Mouse (Mus musculus) liver, adult 2 months (tissue): Measurements from ENCODE around the gene Wdr48. TPM values are rescaled to one million over a fixed set of nuclear protein-coding genes. Genes with fewer than 3 reads are reported as not detected.

ENCODE experiments used
- DNase-seq: peaks from one replicate; pipeline ENCODE4 v3.0.0-alpha.2; 2011; ENCODE audit warnings: low read depth, low spot score; ENCODE audit errors: extremely low read depth
- H3K27ac ChIP-seq: fragments of 200-500 bp; replicated peaks from 2 replicates; pipeline ENCODE4 v1.5.1; 2012; ENCODE audit warnings: low read depth, mild to moderate bottlenecking, control low read depth, inconsistent platforms, low read length; ENCODE audit not compliant: insufficient read depth
- H3K27me3 ChIP-seq: fragments of 200-500 bp; 2 replicates; pipeline ENCODE4 v1.6.1; 2012; ENCODE audit warnings: mild to moderate bottlenecking, moderate library complexity, low read length, inconsistent platforms; ENCODE audit not compliant: control insufficient read depth, insufficient read depth
- H3K36me3 ChIP-seq: fragments of 200-500 bp; 2 replicates; pipeline ENCODE4 v1.6.1; 2012; ENCODE audit warnings: low read length, inconsistent platforms; ENCODE audit not compliant: control insufficient read depth, insufficient read depth
- H3K4me1 ChIP-seq: fragments of 200-500 bp; 2 replicates; pipeline ENCODE4 v1.6.1; 2011; ENCODE audit warnings: low read length; ENCODE audit not compliant: control insufficient read depth, insufficient read depth
- H3K4me3 ChIP-seq: fragments of 200-500 bp; 2 replicates; pipeline ENCODE4 v1.5.1; 2011; ENCODE audit warnings: low read depth, mild to moderate bottlenecking, control low read depth, low read length, moderate library complexity; ENCODE audit not compliant: insufficient read depth
- H3K79me2 ChIP-seq: fragments of 200-500 bp; 2 replicates; pipeline ENCODE4 v1.6.1; 2012; ENCODE audit warnings: inconsistent platforms, mild to moderate bottlenecking, low read length, moderate library complexity; ENCODE audit not compliant: control insufficient read depth, insufficient read depth
- H3K9ac ChIP-seq: fragments of 200-500 bp; 2 replicates; pipeline ENCODE4 v1.6.1; 2012; ENCODE audit warnings: low read depth, mild to moderate bottlenecking, control low read depth, inconsistent platforms, low read length
- CTCF ChIP-seq: fragments of 200-500 bp; IDR thresholded peaks from 2 replicates; pipeline ENCODE4 v1.5.1; 2011; ENCODE audit warnings: low read depth, low read length, control low read depth
- POLR2A ChIP-seq: fragments of 200-500 bp; IDR thresholded peaks from 2 replicates; pipeline ENCODE4 v1.6.1; 2011; ENCODE audit warnings: low read length, control low read depth; ENCODE audit not compliant: insufficient read depth; ENCODE audit errors: extremely low read depth
- WGBS: fragments of 180-500 bp; shearing (Covaris S2); methylation state at CpG from one replicate; pipeline ENCODE4 v1.1.7; 2018; 5-methylcytosine and 5-hydroxymethylcytosine counted together
- polyA plus RNA-seq: library from polyadenylated mRNA; depleted of rRNA; stranded (reverse); fragments of >200 nt; gene quantifications from 2 replicates; pipeline ENCODE4 v1.2.3, GENCODE M21; 2012; rRNA removed
- total RNA-seq: library from RNA; depleted of rRNA; stranded (reverse); fragments of >200 nt; gene quantifications from 2 replicates; pipeline ENCODE4 v1.2.3, GENCODE M21; 2014; rRNA removed

The Wdr48 gene
- total RNA-seq: 23.3 and 24.5 TPM in 2 replicates
- 12.5 and 13.3 TPM in 2 replicates for polyA plus RNA-seq

DNA sequence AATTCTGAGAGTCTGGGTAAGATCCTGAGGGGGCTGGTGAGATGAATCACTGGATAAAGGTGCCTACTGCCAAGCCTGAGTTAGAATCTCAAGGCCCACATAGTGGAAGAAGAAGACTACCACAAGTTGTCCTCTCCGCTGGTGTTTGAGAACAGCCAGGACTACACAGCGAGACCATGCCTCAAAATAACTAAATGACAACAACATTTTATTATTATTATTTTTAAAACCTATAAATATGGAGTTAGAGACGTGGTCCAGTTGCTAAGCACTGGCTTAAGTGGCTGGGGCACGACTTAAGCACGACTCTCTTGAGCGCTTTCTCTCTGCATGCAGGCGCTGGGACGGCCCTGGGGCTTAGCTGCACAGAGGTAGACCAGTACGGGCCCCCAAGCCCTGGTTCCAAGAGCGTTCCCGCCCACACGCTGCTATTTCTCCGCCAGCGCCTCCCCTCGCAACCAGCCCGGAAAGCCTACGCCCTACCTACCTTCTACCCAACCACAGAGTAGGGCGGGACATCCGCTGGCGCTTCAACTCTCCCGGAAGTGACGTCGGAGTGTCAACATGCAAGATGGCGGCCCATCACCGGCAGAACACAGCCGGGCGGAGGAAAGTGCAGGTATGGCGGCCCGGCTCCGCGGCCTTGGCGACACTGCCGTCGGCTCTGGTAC, at the start of gene Wdr48:
TSS of gene Wdr48 (plus strand) at position 540 of the 671 bp plus-strand sequence.
- WGBS: 4% methylated on average over 34 of the region's 34 CpGs
- TF ChIP-seq CTCF: no peak
- peak; percentile 48; the same call in 1 of the 2 replicates for TF ChIP-seq POLR2A
- Histone ChIP-seq H3K4me1 (peaks cover 8% of the 10 kb centered on the region), H3K4me3 (peak within 1 kb of the TSS; percentile 85), H3K79me2 (peaks cover 29% of the 10 kb centered on the region; the same call in 1 of the 2 replicates), H3K9ac (peak within 1 kb of the TSS; percentile 84), H3K27me3 (no peaks in the 10 kb centered on the region), H3K36me3 (no peaks in the 10 kb centered on the region; the same call in 1 of the 2 replicates), H3K27ac (peak within 1 kb of the TSS; percentile 59)
- peak; percentile 91 for DNase-seq

DNA sequence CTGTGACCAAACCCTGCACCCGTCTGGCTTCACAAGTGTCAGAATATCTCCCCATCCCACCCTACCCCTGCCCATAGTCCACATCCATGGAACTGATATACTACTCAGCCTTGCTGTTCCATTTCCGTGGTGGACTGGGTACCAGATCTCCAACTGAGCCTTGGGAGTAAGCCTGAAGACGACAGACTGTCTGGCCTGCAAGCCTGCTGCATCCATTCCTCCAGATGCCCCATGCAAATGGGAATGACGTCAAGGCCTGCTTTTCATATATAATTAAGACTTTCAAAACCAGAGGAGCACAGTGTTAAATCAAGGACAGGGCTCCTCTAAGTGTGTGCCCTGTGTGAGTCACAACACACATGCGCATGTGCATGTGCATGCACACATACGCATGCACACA, 47.5 kb upstream of the Wdr48 start:
- Histone ChIP-seq H3K36me3 (no peaks in the 10 kb centered on the region), H3K4me1 (peaks cover 2% of the 10 kb centered on the region), H3K9ac (no peak overlapping the region), H3K4me3 (no peak overlapping the region), H3K79me2 (no peaks in the 10 kb centered on the region), H3K27ac (no peak overlapping the region), H3K27me3 (no peaks in the 10 kb centered on the region)
- no peak for DNase-seq
- WGBS: 83% methylated on average over 6 of the region's 6 CpGs
- TF ChIP-seq CTCF: no peak
- TF ChIP-seq POLR2A: no peak

DNA sequence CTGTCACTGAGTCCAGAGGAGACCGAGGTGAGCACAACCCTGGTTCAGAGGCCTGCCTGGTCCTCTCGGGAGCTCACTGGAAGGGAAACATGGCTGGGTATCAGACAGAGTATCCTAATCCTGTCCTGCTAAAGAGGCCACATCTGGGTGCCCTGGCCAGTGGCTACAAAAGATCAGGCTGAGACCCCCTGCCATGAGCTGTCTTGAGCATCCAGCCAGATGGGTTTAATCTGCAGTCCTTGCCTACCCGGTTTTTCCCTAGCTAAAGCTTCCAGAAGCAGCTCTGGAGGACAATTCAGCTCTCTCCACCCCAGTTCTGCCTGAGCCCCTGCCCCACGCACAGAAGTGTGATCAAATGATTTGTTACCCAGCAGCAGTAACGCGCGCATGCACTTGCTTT, 46.0 kb upstream of the Wdr48 start:
- Histone ChIP-seq H3K79me2 (no peaks in the 10 kb centered on the region), H3K27me3 (no peaks in the 10 kb centered on the region), H3K36me3 (no peaks in the 10 kb centered on the region), H3K4me1 (no peaks in the 10 kb centered on the region), H3K4me3 (no peak overlapping the region), H3K9ac (no peak overlapping the region), H3K27ac (no peak overlapping the region)
- no peak for TF ChIP-seq CTCF
- TF ChIP-seq POLR2A: no peak
- DNase-seq: no peak
- WGBS: 76% methylated on average over 7 of the region's 7 CpGs

DNA sequence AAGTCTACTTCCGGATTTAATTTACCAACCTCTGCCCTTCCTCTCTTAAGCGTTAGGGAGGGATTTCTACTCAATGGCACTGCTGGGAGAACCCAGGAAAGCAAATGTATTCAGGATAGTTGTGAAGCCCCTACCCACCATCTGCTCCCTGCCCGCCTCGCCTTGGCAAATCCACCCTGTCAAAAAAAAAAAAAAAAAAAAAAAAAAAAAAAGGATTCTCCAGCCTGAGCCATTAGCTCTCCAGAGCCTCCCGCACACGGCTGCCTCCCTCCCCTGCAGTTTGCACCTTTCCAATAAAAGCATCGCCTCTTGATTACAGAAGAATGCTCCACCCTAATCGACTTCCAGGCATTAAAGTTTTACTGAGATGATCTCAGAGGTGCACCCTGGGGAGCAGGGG, 45.5 kb upstream of the Wdr48 start:
- WGBS: 58% methylated on average over 8 of the region's 8 CpGs
- Histone ChIP-seq H3K79me2 (no peaks in the 10 kb centered on the region), H3K9ac (no peak overlapping the region), H3K4me1 (no peaks in the 10 kb centered on the region), H3K27me3 (no peaks in the 10 kb centered on the region), H3K4me3 (no peak overlapping the region), H3K36me3 (no peaks in the 10 kb centered on the region), H3K27ac (no peak overlapping the region)
- no peak for DNase-seq
- TF ChIP-seq POLR2A (no peak), CTCF (no peak)

DNA sequence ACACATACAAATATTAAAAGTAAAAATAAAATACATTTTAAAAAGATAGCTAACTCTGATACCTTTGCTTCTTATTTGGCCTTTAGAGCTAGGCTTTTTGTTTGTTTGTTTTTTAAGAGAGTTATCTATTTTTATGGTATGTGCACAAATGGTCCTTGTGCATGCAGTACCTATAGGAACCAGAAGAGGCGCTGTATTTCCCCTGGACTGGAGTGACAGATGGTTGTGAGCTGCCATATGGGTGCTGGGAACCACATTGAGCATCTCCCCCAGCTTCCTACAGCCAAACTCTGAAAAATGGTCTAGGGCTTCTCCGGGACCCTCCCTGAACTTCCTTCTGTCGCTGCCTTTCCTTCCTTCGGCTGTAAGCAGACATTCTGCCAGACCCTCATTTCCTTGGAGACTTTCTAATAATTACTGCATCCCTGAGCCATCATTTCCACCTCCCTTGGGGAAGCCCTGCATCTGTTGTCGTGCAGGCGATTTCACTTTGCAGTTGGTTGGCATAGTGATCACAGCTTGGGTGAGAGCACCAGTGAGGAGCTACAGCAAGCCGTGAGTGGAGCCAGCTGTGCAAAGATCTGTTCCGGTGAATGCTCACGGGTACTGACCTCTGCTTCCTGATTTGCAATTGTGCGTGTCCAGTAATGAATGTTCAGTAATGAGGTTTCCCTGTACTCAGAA, 42.2 kb upstream of the Wdr48 start:
- TF ChIP-seq POLR2A (no peak), CTCF (peak; percentile 4; the same call in 1 of the 2 replicates)
- 79% methylated on average over 10 of the region's 10 CpGs for WGBS
- no peaks in the 10 kb centered on the region for H3K36me3 ChIP-seq

More for the DNA sequence above, 42.2 kb upstream of the Wdr48 start:
- H3K27me3 ChIP-seq: no peaks in the 10 kb centered on the region
- no peak overlapping the region for H3K27ac ChIP-seq
- no peak overlapping the region for H3K4me3 ChIP-seq
- H3K4me1 ChIP-seq: no peaks in the 10 kb centered on the region
- H3K79me2 ChIP-seq: no peaks in the 10 kb centered on the region
- DNase-seq: no peak
- H3K9ac ChIP-seq: no peak overlapping the region
